Mouse (Mus musculus) T-helper 1 cell (primary cell): ENCODE measurements around the gene BC025920.

Experiments
- in situ Hi-C: fragments of 300-600 bp; cut with MboI, MseI; formaldehyde crosslinking; loops from one replicate; pipeline ENCODE4 v1.15.1; 2025; ENCODE audit warnings: high pct_unique_total_duplicates

The BC025920 gene

DNA sequence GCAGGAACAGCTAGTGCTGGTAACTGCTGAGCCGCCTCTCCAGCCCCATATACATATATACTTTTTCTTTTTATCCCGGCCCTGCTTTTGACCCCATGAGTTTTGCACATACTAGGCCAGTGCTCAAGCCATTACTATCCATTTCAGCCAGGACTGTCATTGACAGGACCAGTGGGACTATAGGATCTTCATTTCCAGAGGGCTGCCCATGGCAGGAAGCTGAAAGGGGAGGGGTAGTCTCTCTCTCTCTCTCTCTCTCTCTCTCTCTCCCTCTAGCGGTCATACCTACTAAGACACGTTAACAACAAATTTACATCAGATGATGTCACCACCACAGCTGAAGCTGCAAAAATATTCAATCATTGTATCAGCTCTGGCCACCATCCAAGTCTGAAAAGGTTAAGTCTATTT lies 3.3 kb upstream of the BC025920 start:
- in situ Hi-C loops, result loop anchor here (5.0 kb wide), 1 partner anchor 35 kb away; no protein-coding TSS in a partner anchor

DNA sequence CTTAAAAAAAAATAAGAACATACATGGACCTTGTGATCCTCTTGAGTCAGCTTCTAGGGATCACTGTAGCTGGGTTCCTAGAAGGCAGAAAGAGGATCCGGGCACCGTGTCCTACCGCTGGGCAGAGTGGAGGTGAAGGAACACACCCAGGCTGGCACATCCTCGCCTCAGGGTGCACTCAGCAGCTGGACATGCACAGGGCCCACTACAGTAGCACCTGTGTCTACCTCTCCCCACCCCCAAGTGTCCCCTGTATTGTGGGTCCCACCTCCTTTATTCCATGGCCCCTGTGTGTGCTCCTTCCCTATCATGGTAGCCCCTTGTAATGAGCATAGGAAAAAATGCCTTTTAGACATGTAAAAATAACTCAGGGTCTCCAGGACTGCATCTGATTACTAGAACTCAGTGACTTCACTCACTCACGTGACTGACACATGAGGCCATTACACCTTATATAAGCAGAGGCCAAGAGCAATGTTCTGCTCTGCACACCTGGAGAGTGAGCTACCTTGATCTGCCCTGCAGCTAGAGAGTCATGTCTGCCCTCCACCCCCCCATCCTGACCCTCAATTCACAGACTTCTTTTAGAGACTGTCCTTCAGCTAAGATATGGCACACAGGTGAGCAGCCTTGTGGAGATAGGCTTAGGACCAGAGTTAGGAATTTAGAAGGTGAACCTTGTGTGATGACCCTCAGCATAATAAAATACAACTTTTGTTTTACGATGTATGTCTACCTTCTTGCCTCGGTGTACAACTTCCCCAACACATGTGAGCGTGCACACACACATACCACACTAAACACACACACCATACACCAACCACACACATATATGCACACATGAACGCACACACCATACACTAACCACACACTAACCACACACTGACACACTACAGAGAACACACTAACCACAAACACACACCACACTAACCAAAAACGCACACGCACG lies 1.8 kb upstream of the BC025920 start:
- in situ Hi-C loops, result loop anchor here (5.0 kb wide), 1 partner anchor 37 kb away; no protein-coding TSS in a partner anchor

DNA sequence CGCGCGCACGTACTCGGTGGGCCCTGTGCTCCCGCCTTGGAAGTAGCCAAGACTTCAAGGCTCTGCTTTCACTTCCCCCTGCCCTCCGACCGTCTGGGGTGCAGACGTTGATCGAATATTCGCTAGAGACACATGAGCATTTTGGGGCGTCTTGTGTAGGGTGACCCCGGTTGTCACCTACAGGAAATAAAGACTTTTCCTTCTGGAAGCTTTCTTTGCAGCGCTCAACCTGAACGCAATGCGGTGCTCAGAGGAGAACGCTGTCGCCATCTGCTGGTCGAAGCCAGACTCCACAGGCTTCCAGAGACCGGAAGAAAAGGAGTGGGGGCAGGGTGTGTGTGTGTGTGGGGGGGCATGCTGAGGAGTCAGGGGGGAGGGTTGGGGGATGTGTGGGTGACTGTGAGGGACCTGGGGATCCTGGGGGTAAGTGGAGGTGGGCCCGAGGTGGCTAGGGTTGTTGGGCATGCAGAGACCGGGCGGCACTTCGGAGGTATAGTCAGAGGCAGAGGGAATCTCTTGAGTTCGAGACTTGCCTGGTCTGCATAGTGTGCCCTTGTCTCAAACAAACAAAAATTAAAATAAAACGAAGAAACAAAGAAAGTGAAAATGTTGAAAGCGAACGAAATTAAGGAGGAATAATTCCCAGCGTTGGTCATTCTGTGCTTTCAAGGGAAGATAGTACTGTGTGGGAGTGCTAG lies 953 bp upstream of the BC025920 start:
- in situ Hi-C loops, result loop anchor here (5.0 kb wide), 1 partner anchor 38 kb away; no protein-coding TSS in a partner anchor

DNA sequence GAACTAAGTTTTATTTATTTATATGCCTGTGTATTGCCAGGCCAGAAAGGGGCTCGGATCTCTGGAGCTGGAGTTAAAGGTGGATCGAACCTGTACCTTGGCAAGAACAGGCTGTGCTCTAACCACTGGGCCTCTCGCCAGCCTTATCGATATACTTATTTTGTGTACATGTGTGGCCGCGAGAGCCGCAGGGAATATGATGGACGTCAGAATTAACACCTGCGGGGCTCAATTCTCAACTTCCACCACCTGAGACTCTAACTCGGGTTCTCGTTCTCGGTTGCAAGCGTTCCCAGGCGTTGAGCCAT lies 450 bp upstream of the BC025920 start:
- in situ Hi-C loops, result no loop called here

GRCm38 (mm10) chr10:81608308-81608707 lies 2.2 kb downstream of the BC025920 start:
- in situ Hi-C loops, result no loop called here

GRCm38 (mm10) chr10:81612779-81613178 lies 6.7 kb downstream of the BC025920 start:
- in situ Hi-C loops, result no loop called here

DNA sequence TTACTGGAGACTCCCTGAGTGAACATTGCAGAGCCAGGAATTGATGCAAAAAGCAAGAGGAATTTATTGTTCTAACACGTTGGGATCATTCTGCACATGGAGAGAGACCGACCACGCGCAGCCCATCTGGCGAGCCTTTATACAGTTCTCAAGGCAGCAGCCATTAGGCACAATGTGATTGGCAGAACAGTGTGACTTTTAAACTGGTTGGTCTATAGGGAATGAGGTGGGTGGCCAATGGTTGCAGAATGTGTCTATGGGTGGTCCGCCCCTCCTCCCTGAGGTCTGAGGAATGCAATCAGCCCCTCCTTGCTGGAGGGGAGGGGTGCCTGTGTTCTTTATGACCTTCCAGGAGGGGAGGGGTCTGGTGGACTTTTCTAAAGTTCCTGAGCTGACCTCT lies 9.4 kb downstream of the BC025920 start:
- in situ Hi-C loops, result no loop called here

DNA sequence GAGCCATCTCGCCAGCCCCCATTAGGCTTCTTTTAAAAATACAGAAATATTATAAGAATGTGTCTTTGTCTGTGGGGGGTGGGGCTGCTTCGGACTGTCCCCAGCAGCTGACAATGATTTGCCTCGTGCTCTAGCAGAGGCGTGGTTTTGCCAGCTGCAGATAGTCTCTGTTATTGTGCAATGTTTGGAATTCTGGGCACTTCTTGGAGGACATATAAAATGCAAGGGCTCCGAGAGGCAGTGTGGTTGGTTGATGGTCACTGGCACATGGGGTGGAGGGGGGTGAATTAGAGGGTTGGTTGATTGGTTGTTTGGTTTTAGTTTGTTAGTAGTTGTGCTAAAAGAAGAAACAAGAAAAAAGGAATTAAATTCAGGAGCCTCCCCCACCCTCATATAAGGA lies 13.9 kb downstream of the BC025920 start:
- in situ Hi-C loops, result no loop called here

DNA sequence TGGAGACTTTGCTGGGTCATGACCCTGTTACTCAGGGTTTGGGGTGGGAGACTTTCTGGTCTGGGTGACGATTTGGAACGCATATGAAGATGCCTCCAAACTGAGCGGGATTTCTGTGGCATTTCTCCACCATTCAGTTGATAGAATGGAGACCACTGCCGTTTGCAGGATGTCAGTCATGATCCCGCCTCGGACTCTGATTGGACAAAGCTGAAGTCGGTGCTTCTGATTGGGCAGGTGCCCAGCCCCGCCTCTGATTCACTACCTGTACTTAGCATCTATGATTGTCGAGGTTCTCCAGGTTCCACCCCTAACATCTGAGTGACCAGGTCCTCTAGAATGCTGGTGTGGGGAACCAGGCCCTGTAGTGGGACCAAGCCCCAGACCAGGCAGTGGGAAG lies 14.7 kb downstream of the BC025920 start:
- in situ Hi-C loops, result no loop called here

GRCm38 (mm10) chr10:81623441-81623840 lies 17.4 kb downstream of the BC025920 start:
- in situ Hi-C loops, result no loop called here

GRCm38 (mm10) chr10:81626101-81626993 lies 20.3 kb downstream of the BC025920 start:
- in situ Hi-C loops, result loop anchor here (25.0 kb wide), 1 partner anchor 1911 kb away; the partner anchor contains the start of genes Aldh1l2 and Washc4

DNA sequence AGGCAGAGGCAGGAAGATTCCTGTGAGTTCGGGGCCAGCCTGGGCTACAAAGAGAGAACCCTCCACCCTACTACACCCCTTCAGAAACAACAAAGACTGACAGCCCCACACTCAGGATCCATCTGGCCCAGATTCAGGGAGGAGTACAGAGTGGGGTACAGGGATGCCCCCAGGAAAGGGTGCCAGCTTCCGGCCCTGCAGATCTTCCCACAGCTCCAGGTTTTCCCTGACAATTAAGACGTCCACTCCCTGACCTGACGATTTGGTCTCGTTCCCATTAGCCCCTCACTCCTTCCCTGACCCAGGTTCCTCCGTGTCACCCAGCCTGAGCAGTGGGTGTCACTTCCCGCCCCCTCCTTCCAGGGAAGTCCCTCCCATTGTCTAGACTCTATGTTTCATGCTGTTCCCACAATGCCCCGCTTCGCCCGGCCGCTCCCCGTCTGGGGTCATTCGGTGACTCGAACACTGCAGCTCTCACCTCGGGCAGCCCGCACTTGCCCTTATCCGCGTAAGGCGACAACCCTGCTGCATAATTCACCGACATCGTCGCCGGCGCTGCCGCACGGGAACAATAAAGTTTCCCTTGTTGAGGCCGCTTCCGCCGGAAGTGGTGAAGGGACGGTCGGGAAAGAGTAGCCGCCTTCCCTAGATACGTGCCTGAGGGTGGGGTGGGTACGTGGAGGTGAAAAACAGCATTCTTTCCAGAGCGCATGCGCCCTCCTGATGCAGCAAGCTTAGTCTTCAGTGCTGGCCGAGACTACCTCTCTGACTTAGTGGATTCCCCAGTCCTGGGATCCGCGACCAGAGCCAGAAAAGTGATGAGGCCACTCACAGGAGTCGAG lies 21.1 kb downstream of the BC025920 start, which contains the start of gene Sirt6:
Gene Sirt6 (minus strand): TSS at position 804 of the 842 bp plus-strand sequence.
- in situ Hi-C loops, result loop anchor here (25.0 kb wide), 1 partner anchor 1910 kb away; the partner anchor contains the start of genes Aldh1l2 and Washc4

DNA sequence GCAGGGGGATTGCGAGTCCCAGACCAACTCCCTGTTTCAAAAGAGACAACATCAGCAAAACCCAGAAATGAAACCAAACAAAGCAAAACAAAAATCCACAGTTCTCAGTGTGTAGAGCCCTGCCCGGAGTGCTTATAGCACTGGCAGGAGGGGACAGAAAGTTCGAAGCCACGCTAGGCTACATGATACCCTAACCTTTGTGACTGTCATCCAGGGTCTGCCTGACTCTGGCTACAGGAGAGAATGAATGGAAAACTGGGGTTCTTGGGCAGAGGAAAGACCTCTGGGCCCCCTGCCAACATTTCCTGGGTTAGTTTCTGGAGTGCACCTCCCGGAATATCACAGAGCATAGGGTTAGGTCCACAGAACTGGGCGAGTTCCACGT lies 21.8 kb downstream of the BC025920 start:
- in situ Hi-C loops, result loop anchor here (25.0 kb wide), 1 partner anchor 1909 kb away; the partner anchor contains the start of genes Aldh1l2 and Washc4

GRCm38 (mm10) chr10:81628390-81628789 lies 22.3 kb downstream of the BC025920 start, which contains the start of gene Ankrd24:
Gene Ankrd24 (plus strand): TSS chr10:81628540.
- in situ Hi-C loops, result loop anchor here (25.0 kb wide), 1 partner anchor 1909 kb away; the partner anchor contains the start of genes Aldh1l2 and Washc4

GRCm38 (mm10) chr10:81633253-81634099 lies 27.4 kb downstream of the BC025920 start:
- in situ Hi-C loops, result loop anchor here (10.0 to 25.0 kb wide), 2 partner anchors 71 to 1904 kb away; partner anchors contain the start of genes Aldh1l2, Washc4 and Zfp433

- in situ Hi-C loops, result loop anchor here (5.0 to 25.0 kb wide), 3 partner anchors 68 to 1901 kb away; partner anchors contain the start of genes Aldh1l2, Washc4 and Zfp433
These were observed 30.3 kb downstream of the BC025920 start for GRCm38 (mm10) chr10:81636338-81636737.

DNA sequence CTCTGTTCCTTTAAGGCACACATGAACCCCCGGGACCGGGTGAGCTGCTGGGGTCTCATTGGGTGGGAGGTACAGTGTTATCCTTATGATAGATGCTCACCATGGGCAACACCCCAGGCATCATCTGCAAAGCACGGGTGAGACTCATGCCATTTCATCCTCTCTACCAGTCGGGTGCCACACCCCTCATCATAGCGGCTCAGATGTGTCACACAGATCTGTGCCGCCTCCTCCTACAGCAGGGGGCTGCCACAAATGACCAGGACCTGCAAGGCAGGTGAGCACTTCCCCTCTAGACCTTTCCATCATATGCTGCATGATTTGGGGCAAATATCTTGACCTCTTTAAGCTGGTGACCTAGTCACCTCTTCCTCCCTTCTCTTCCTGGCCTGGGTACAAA lies 32.0 kb downstream of the BC025920 start:
- in situ Hi-C loops, result loop anchor here (5.0 to 25.0 kb wide), 3 partner anchors 67 to 1899 kb away; partner anchors contain the start of genes Aldh1l2, Washc4 and Zfp433

GRCm38 (mm10) chr10:81640825-81641224 lies 34.8 kb downstream of the BC025920 start:
- in situ Hi-C loops, result loop anchor here (5.0 to 25.0 kb wide), 2 partner anchors 79 to 1896 kb away; partner anchors contain the start of genes Aldh1l2 and Washc4

- in situ Hi-C loops, result loop anchor here (5.0 to 25.0 kb wide), 2 partner anchors 79 to 1896 kb away; partner anchors contain the start of genes Aldh1l2 and Washc4
These were observed 35.5 kb downstream of the BC025920 start for GRCm38 (mm10) chr10:81641566-81641965.
